Mouse (Mus musculus) heart, postnatal 0 days (tissue): ENCODE measurements around the gene A830031A19Rik. TPM values are rescaled to one million over a fixed set of nuclear protein-coding genes. Genes with fewer than 3 reads are reported as not detected.

Experiments used
- ATAC-seq: fragments of 200-750 bp; cut with Nextera tagmentation; 2 replicates; pipeline ENCODE4 v1.8.0; 2017; ENCODE audit warnings: low read depth, moderate number of reproducible peaks, moderate library complexity; ENCODE audit not compliant: insufficient read depth
- DNase-seq: peaks from one replicate; pipeline ENCODE4 v3.0.0-alpha.2; 2016; ENCODE audit warnings: low spot score
- H3K27ac ChIP-seq: fragments of 300-500 bp; sonication (generic); 2 replicates; pipeline ENCODE4 v1.5.1; 2014; ENCODE audit warnings: low read depth, mild to moderate bottlenecking
- H3K27me3 ChIP-seq: fragments of 300-500 bp; sonication (generic); 2 replicates; pipeline ENCODE4 v1.6.1; 2014; ENCODE audit warnings: low read length, mixed read lengths; ENCODE audit not compliant: control insufficient read depth, insufficient read depth
- H3K36me3 ChIP-seq: fragments of 300-500 bp; sonication (generic); replicated peaks from 2 replicates; pipeline ENCODE4 v1.6.1; 2014; ENCODE audit warnings: low read length, mixed read lengths; ENCODE audit not compliant: control insufficient read depth, insufficient read depth
- H3K4me1 ChIP-seq: fragments of 300-500 bp; sonication (generic); 2 replicates; pipeline ENCODE4 v1.6.1; 2014; ENCODE audit warnings: antibody characterized with exemption; ENCODE audit not compliant: control insufficient read depth, insufficient read depth
- H3K4me2 ChIP-seq: fragments of 300-500 bp; sonication (generic); 2 replicates; pipeline ENCODE4 v1.6.1; 2014; ENCODE audit warnings: low read depth, mild to moderate bottlenecking, low read length, moderate library complexity
- H3K4me3 ChIP-seq: fragments of 300-500 bp; sonication (generic); 2 replicates; pipeline ENCODE4 v1.5.1; 2014; ENCODE audit warnings: low read depth, low read length
- H3K9ac ChIP-seq: fragments of 300-500 bp; sonication (generic); replicated peaks from 2 replicates; pipeline ENCODE4 v1.6.1; 2014; ENCODE audit warnings: low read depth, low read length, mixed read lengths
- H3K9me3 ChIP-seq: fragments of 300-500 bp; sonication (generic); replicated peaks from 2 replicates; pipeline ENCODE4 v1.6.1; 2016; ENCODE audit warnings: low read length; ENCODE audit not compliant: control insufficient read depth
- CTCF ChIP-seq: IDR thresholded peaks from 2 replicates; pipeline ENCODE4 v1.5.1; 2016; ENCODE audit warnings: antibody characterized with exemption, control low read depth, low read depth
- EP300 ChIP-seq: IDR thresholded peaks from 2 replicates; pipeline ENCODE4 v1.6.1; 2016; ENCODE audit warnings: antibody characterized with exemption, low read depth
- WGBS: fragments of 180-500 bp; shearing (Covaris S2); extraction: QIAGEN DNeasy Blood & Tissue Kit; methylation state at CpG from one replicate; pipeline ENCODE4 v1.1.7; 2014; 5-methylcytosine and 5-hydroxymethylcytosine counted together
- polyA plus RNA-seq: library from polyadenylated mRNA; unstranded; fragments of >200 nt; fragmentation: Nextera tagmentation; extraction: Ambion mirVana; gene quantifications from 2 replicates; pipeline ENCODE4 v1.2.1, GENCODE M21; 2015
- total RNA-seq: library from RNA; depleted of rRNA; stranded (reverse); fragments of >200 nt; gene quantifications from 2 replicates; pipeline ENCODE4 v1.2.3, GENCODE M21; 2014; ENCODE audit warnings: low replicate concordance

The A830031A19Rik gene
- total and polyA plus RNA-seq, 2 experiments from 2014 or later: not detected

DNA sequence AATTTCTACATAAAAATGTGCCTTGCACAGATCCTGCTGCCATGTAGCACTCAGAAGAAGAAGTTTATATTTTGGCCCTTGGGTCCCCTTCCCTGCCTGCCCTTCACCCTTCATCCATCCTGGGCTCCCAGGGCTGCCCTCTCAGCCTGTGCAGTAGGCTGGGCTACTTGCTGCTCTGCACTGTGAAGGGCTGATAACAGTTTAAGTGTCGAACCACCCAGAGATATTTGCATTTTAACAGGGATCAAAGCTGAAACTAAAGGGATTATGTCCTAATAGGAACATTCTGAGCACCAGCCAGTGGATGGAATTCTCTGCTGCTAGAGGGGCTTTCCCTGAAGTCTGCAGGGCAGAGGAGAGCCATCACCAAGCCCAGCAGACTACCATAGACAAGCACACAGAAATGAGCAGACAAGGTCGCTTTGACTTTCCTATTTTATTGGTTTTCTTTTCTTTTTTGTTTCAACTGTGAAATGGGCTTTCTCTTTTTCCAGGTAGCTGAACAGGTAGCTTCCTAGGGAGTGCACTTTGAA lies 58.1 kb downstream of the A830031A19Rik start:
- TF ChIP-seq CTCF (no peak), EP300 (no peak)
- Histone ChIP-seq H3K36me3 (no peaks in the 10 kb centered on the region), H3K9ac (no peak overlapping the region), H3K9me3 (no peaks in the 10 kb centered on the region), H3K27me3 (no peaks in the 10 kb centered on the region), H3K4me1 (peaks cover 6% of the 10 kb centered on the region; the same call in 1 of the 2 replicates), H3K27ac (no peak overlapping the region), H3K4me2 (no peak overlapping the region), H3K4me3 (no peak overlapping the region)
- ATAC-seq: no peak
- DNase-seq: no peak
- WGBS: 26% methylated on average over 2 of the region's 2 CpGs

DNA sequence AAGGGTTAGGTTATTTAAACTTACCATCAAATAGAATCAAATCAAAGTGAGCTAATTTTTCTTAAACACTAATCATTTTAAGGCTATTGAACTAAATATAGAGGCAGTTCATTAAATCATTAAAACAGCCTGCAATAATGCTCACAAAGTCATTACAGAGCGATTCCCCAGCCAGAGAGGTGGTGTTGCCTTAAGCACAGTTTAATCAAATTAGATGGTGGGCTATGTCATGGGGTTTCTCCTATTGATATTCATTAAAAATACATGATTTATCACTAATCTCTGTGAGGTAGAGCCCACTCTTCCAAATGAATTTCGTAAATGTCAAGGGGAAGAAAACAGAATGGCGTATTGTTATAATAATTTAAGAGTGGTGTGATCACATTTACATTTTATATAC lies 58.8 kb downstream of the A830031A19Rik start:
- TF ChIP-seq EP300 (no peak), CTCF (no peak)
- Histone ChIP-seq H3K4me1 (peaks cover 6% of the 10 kb centered on the region; the same call in 1 of the 2 replicates), H3K27ac (no peak overlapping the region), H3K4me3 (no peak overlapping the region), H3K27me3 (no peaks in the 10 kb centered on the region), H3K9me3 (no peaks in the 10 kb centered on the region), H3K9ac (no peak overlapping the region), H3K4me2 (no peak overlapping the region), H3K36me3 (no peaks in the 10 kb centered on the region)
- DNase-seq (no peak), ATAC-seq (no peak)
- 88% methylated on average over 3 of the region's 3 CpGs for WGBS

DNA sequence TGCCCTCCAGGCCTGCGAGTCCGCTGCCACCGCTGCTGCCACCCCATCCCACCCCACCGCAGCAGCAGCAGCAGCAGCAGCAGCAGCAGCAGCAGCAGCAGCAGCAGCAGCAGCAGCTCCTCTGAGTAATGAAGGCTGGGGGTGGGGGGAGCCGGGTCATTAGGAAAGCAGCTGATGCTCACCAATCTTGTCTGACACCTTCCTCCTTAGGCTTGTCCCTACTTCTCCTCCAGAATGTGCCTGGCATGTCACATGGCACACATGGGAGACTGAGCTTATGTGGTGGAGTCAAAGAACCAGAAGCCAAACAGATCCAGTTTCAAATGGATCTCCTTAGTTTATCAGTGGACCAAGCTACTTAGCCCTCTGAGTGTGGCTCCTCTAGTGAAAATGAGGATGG lies 60.2 kb downstream of the A830031A19Rik start:
- Histone ChIP-seq H3K36me3 (no peaks in the 10 kb centered on the region), H3K4me2 (no peak overlapping the region), H3K4me3 (no peak overlapping the region), H3K9me3 (no peaks in the 10 kb centered on the region), H3K4me1 (peaks cover 6% of the 10 kb centered on the region; the same call in 1 of the 2 replicates), H3K27me3 (no peaks in the 10 kb centered on the region), H3K9ac (no peak overlapping the region), H3K27ac (no peak overlapping the region)
- 71% methylated on average over 5 of the region's 5 CpGs for WGBS
- TF ChIP-seq EP300 (no peak), CTCF (no peak)
- DNase-seq: no peak
- no peak for ATAC-seq

DNA sequence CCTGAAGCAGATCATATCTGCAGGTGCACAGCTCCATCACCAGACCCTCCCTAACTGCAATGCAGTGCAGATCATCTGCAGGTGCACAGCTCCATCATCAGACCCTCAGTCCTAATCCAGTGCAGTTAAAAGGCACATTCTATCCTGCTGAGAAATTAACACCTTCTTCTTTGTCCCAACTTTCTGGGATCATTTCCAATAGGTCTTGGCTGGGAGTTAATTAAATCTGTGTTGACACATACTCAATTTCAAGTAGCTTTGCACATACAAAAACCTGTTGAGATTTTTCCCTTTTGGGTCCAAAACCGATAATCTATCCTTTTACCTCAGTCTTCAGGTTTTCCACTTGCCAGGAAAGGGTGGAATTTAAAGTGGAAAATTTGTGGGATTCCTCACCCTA lies 62.6 kb downstream of the A830031A19Rik start:
- Histone ChIP-seq H3K36me3 (no peaks in the 10 kb centered on the region), H3K4me3 (no peak overlapping the region), H3K27ac (no peak overlapping the region), H3K9me3 (no peaks in the 10 kb centered on the region), H3K4me2 (no peak overlapping the region), H3K27me3 (no peaks in the 10 kb centered on the region), H3K4me1 (no peaks in the 10 kb centered on the region), H3K9ac (no peak overlapping the region)
- DNase-seq (no peak), ATAC-seq (no peak)
- no peak for TF ChIP-seq CTCF
- no peak for TF ChIP-seq EP300
- 81% methylated on average over 1 of the region's 1 CpGs for WGBS

DNA sequence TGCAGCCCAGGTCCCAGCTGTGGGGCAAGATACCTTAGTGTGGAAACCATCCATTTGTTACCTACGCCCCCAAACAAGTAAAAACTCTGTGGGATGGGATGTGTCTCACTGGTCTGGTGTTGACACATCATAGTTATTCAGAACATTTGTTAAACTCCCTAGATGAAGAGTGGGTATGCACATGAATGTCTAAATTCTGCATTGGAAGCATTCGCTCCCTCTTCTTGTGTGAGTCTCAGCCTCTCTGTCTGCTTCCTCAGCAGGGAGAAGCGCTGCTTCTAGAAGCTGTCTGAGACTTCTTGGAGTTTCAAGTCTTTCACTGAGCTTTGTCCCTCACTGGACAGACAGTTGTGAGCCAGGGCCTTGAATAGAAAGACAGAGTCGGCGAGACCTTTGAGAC lies 65.9 kb downstream of the A830031A19Rik start:
- no peaks in the 10 kb centered on the region for H3K36me3 ChIP-seq
- no peaks in the 10 kb centered on the region for H3K27me3 ChIP-seq
- H3K4me2 ChIP-seq: no peak overlapping the region
- WGBS: 86% methylated on average over 5 of the region's 5 CpGs
- DNase-seq: no peak
- no peak for ATAC-seq
- no peak overlapping the region for H3K27ac ChIP-seq
- TF ChIP-seq CTCF (no peak), EP300 (no peak)
- H3K9ac ChIP-seq: no peak overlapping the region
- no peaks in the 10 kb centered on the region for H3K9me3 ChIP-seq
- no peak overlapping the region for H3K4me3 ChIP-seq
- no peaks in the 10 kb centered on the region for H3K4me1 ChIP-seq

DNA sequence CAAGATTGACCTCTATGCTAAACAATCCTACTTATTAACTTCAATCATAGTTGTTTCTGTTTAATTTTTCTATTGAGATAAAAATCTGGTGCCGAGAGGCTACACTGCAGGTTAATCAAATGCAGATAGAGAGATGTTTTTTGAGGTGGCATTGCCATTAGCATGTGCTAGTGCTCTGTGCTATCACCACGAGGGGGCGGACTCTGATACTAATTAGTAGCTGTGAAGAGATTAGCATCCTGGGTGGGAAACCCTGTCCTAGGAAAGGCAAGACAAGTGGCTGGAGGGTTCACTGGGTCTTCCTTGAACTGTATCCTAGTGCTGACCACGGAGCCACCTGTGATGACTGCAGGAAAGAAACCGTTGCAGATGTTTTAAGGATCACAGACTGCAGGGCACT lies 66.6 kb downstream of the A830031A19Rik start:
- TF ChIP-seq CTCF (peak; percentile 31; the same call in 1 of the 2 replicates), EP300 (no peak)
- Histone ChIP-seq H3K4me1 (no peaks in the 10 kb centered on the region), H3K9me3 (no peaks in the 10 kb centered on the region), H3K4me2 (no peak overlapping the region), H3K4me3 (no peak overlapping the region), H3K9ac (no peak overlapping the region), H3K27me3 (no peaks in the 10 kb centered on the region), H3K36me3 (no peaks in the 10 kb centered on the region), H3K27ac (no peak overlapping the region)
- no peak for ATAC-seq
- WGBS: 27% methylated on average over 5 of the region's 5 CpGs
- no peak for DNase-seq
